Mouse (Mus musculus) adrenal gland, adult 2 months (tissue): ENCODE measurements around the gene Tmem214. TPM values are rescaled to one million over a fixed set of nuclear protein-coding genes. Genes with fewer than 3 reads are reported as not detected.
A peak's percentile ranks its signal among the peaks of the same experiment; 100 is the strongest.

Source experiments
- DNase-seq: peaks from one replicate; pipeline ENCODE4 v3.0.0; 2021
- polyA plus RNA-seq: library from polyadenylated mRNA; depleted of rRNA; stranded (reverse); fragments of >200 nt; gene quantifications from 2 replicates; pipeline ENCODE4 v1.2.3, GENCODE M21; 2012; rRNA removed
- total RNA-seq, 2 experiments: library from RNA; stranded (reverse); gene quantifications; 2 replicates each; pipeline ENCODE4 v1.2.3; 2021

Gene Tmem214
- total and polyA plus RNA-seq, 3 experiments, result 51.9 to 96.9 (median 62.2) TPM

- no peak for DNase-seq
Observed at GRCm38 (mm10) chr5:30914849-30915248, 47.0 kb downstream of the Tmem214 start.

- no peak for DNase-seq
Observed at GRCm38 (mm10) chr5:30915456-30915855, 47.6 kb downstream of the Tmem214 start.

GRCm38 (mm10) chr5:30915974-30916433 lies 48.2 kb downstream of the Tmem214 start:
- DNase-seq, result peak; percentile 92

- no peak for DNase-seq
Observed at GRCm38 (mm10) chr5:30916841-30917240, 49.0 kb downstream of the Tmem214 start.

- DNase-seq, result no peak
Observed at GRCm38 (mm10) chr5:30917348-30917747, 49.5 kb downstream of the Tmem214 start.

GRCm38 (mm10) chr5:30917891-30918670 lies 50.3 kb downstream of the Tmem214 start:
- no peak for DNase-seq

- DNase-seq, result no peak
Observed at GRCm38 (mm10) chr5:30918691-30919090, 50.9 kb downstream of the Tmem214 start.

- no peak for DNase-seq
Observed at GRCm38 (mm10) chr5:30919831-30920614, 52.2 kb downstream of the Tmem214 start.

- no peak for DNase-seq
Observed at GRCm38 (mm10) chr5:30920621-30921020, 52.8 kb downstream of the Tmem214 start.

- peak; percentile 89 for DNase-seq
Observed at GRCm38 (mm10) chr5:30921256-30922033, 53.6 kb downstream of the Tmem214 start, which contains the start of gene Khk. Gene Khk (plus strand): TSS chr5:30921431.

GRCm38 (mm10) chr5:30922581-30923041 lies 54.8 kb downstream of the Tmem214 start:
- DNase-seq, result no peak

GRCm38 (mm10) chr5:30923119-30923518 lies 55.3 kb downstream of the Tmem214 start:
- DNase-seq, result no peak

- no peak for DNase-seq
Observed at GRCm38 (mm10) chr5:30924614-30925013, 56.8 kb downstream of the Tmem214 start.

GRCm38 (mm10) chr5:30925217-30925616 lies 57.4 kb downstream of the Tmem214 start:
- DNase-seq, result no peak

GRCm38 (mm10) chr5:30926073-30926472 lies 58.3 kb downstream of the Tmem214 start:
- no peak for DNase-seq

GRCm38 (mm10) chr5:30927945-30928529 lies 60.2 kb downstream of the Tmem214 start:
- DNase-seq, result peak; percentile 72

Other genes with a start within 250 kb of the Tmem214 start
- 10 to 100 TPM; 49.0 to 50.9 TPM for gene Slc35f6, start 220.1 kb upstream of the Tmem214 start, total RNA-seq
- gene Slc35f6, start 220.1 kb upstream of the Tmem214 start, polyA plus RNA-seq, result 140 and 145 TPM in 2 replicates
- gene Cenpa, start 201.2 kb upstream of the Tmem214 start, total RNA-seq, result 1 to 10 TPM; 5.1 to 6.4 TPM
- gene Cenpa, start 201.2 kb upstream of the Tmem214 start, polyA plus RNA-seq, result 10.9 and 14.5 TPM in 2 replicates
- 1 to 10 TPM in 1 of 2 experiments, under 1 TPM in 1; 0.92 to 2.3 TPM for gene Dpysl5, start 156.4 kb upstream of the Tmem214 start, total RNA-seq
- gene Dpysl5, start 156.4 kb upstream of the Tmem214 start, polyA plus RNA-seq, result 0.62 and 0.98 TPM in 2 replicates
- 10 to 100 TPM; 60.0 to 79.0 TPM for gene Mapre3, start 53.4 kb upstream of the Tmem214 start, total RNA-seq
- gene Mapre3, start 53.4 kb upstream of the Tmem214 start, polyA plus RNA-seq, result 103 and 134 TPM in 2 replicates
- gene Agbl5, start 20.7 kb downstream of the Tmem214 start, total RNA-seq, result 1 to 10 TPM; 7.6 to 9.2 TPM
- gene Agbl5, start 20.7 kb downstream of the Tmem214 start, polyA plus RNA-seq, result 25.3 and 27.5 TPM in 2 replicates
- 100 to 1,000 TPM; 256 to 264 TPM for gene Ost4, start 39.8 kb downstream of the Tmem214 start, total RNA-seq
- gene Ost4, start 39.8 kb downstream of the Tmem214 start, polyA plus RNA-seq, result 120 and 143 TPM in 2 replicates
- 10 to 100 TPM; 40.3 to 62.0 TPM for gene Emilin1, start 45.4 kb downstream of the Tmem214 start, total RNA-seq
- gene Emilin1, start 45.4 kb downstream of the Tmem214 start, polyA plus RNA-seq, result 64.1 and 75.1 TPM in 2 replicates
- gene Khk, start 53.4 kb downstream of the Tmem214 start, total RNA-seq, result 10 to 100 TPM; 37.2 to 44.3 TPM
- gene Khk, start 53.4 kb downstream of the Tmem214 start, polyA plus RNA-seq, result 43.9 and 60.3 TPM in 2 replicates
- gene Cgref1, start 77.6 kb downstream of the Tmem214 start, total RNA-seq, result 1 to 10 TPM in 1 of 2 experiments, under 1 TPM in 1; 0.58 to 2.5 TPM
- 1.5 and 2.0 TPM in 2 replicates for gene Cgref1, start 77.6 kb downstream of the Tmem214 start, polyA plus RNA-seq
- 100 to 1,000 TPM; 119 to 126 TPM for gene Preb, start 92.3 kb downstream of the Tmem214 start, total RNA-seq
- 284 TPM in 2 replicates for gene Preb, start 92.3 kb downstream of the Tmem214 start, polyA plus RNA-seq
- gene Tcf23, start 100.7 kb downstream of the Tmem214 start, total RNA-seq, result 1 to 10 TPM; 1.3 TPM
- 0.77 and 0.78 TPM in 2 replicates for gene Tcf23, start 100.7 kb downstream of the Tmem214 start, polyA plus RNA-seq
- gene Atraid, start 180.3 kb downstream of the Tmem214 start, total RNA-seq, result 100 to 1,000 TPM; 117 to 125 TPM
- gene Atraid, start 180.3 kb downstream of the Tmem214 start, polyA plus RNA-seq, result 101 and 114 TPM in 2 replicates
- 10 to 100 TPM; 27.7 to 39.6 TPM for gene Slc5a6, start 180.9 kb downstream of the Tmem214 start, total RNA-seq
- 88.3 and 93.5 TPM in 2 replicates for gene Slc5a6, start 180.9 kb downstream of the Tmem214 start, polyA plus RNA-seq
- gene Cad, start 186.8 kb downstream of the Tmem214 start, total RNA-seq, result 10 to 100 TPM; 17.5 to 33.1 TPM
- gene Cad, start 186.8 kb downstream of the Tmem214 start, polyA plus RNA-seq, result 43.2 and 48.0 TPM in 2 replicates
- not detected for gene Dnajc5g, start 238.3 kb downstream of the Tmem214 start, total RNA-seq
- gene Dnajc5g, start 238.3 kb downstream of the Tmem214 start, polyA plus RNA-seq, result not detected in 2 replicates
- gene Slc30a3, start 240.2 kb downstream of the Tmem214 start, total RNA-seq, result not detected
- gene Slc30a3, start 240.2 kb downstream of the Tmem214 start, polyA plus RNA-seq, result not detected in 2 replicates
- gene Trim54, start 248.7 kb downstream of the Tmem214 start, total RNA-seq, result not detected
- not detected in 2 replicates for gene Trim54, start 248.7 kb downstream of the Tmem214 start, polyA plus RNA-seq